Mouse (Mus musculus): ENCODE results near the gene Dmrtc1c1. TPM values are rescaled to one million over a fixed set of nuclear protein-coding genes. Genes with fewer than 3 reads are reported as not detected.
"Not testable (repeated sequence)": the region's sequence is repeated elsewhere in the genome, so short reads cannot be mapped to it uniquely, and the experiment has no call there.

Dmrtc1c1 gene
- total RNA-seq (2021): not detected
- long read RNA-seq, experiment 1: 0 reads
- long read RNA-seq, experiment 2: 0 reads

GRCm38 (mm10) chrX:102802663-102803062, at the start of gene Dmrtc1c1:
Gene Dmrtc1c1, plus strand, starts transcription at chrX:102802963.
- DNase-seq (ENCODE audit: low spot score in 2 of 2); intact Hi-C loops (cut with DNase I): not testable (repeated sequence)

- intact Hi-C loops (cut with DNase I): no loop called here
- no peak for DNase-seq (ENCODE audit: low spot score in 2 of 2)
Observed at GRCm38 (mm10) chrX:102765878-102766277, 36.9 kb upstream of the Dmrtc1c1 start.

- no peak for DNase-seq (ENCODE audit: low spot score in 2 of 2)
- intact Hi-C loops (cut with DNase I): no loop called here
Observed at GRCm38 (mm10) chrX:102812311-102812710, 9.5 kb downstream of the Dmrtc1c1 start.

- intact Hi-C loops (cut with DNase I); DNase-seq (ENCODE audit: low spot score in 2 of 2): not testable (repeated sequence)
Observed at GRCm38 (mm10) chrX:102854516-102854915, 51.8 kb downstream of the Dmrtc1c1 start, which contains the start of gene Dmrtc1c2. Gene Dmrtc1c2, minus strand, starts transcription at chrX:102854616.

Other genes with a start within 250 kb of the Dmrtc1c1 start
- 10 to 100 TPM; 17.3 to 18.6 TPM for gene Phka1, start 158.7 kb upstream of the Dmrtc1c1 start, total RNA-seq (2021)
- not detected for gene Gm3880, start 116.0 kb upstream of the Dmrtc1c1 start, total RNA-seq (2021)
- not detected for gene Gm9112, start 95.3 kb upstream of the Dmrtc1c1 start, total RNA-seq (2021)
- not detected for gene Dmrtc1b, start 95.1 kb upstream of the Dmrtc1c1 start, total RNA-seq (2021)
- not detected for gene Dmrtc1c2, start 51.7 kb downstream of the Dmrtc1c1 start, total RNA-seq (2021)
- gene 1700031F05Rik, start 65.0 kb downstream of the Dmrtc1c1 start, total RNA-seq (2021): not detected
- 1 to 10 TPM; 3.0 TPM for gene Dmrtc1a, start 105.7 kb downstream of the Dmrtc1c1 start, total RNA-seq (2021)
- not detected for gene 1700011M02Rik, start 105.9 kb downstream of the Dmrtc1c1 start, total RNA-seq (2021)
- gene 1700018G05Rik, start 125.4 kb downstream of the Dmrtc1c1 start, total RNA-seq (2021): not detected